Mouse (Mus musculus) adrenal gland, adult 2 months (tissue): ENCODE data around the gene Pip4k2b. TPM values are rescaled to one million over a fixed set of nuclear protein-coding genes. Genes with fewer than 3 reads are reported as not detected.

ENCODE experiments used
- DNase-seq: peaks from one replicate; pipeline ENCODE4 v3.0.0; 2021
- polyA plus RNA-seq: library from polyadenylated mRNA; depleted of rRNA; stranded (reverse); fragments of >200 nt; gene quantifications from 2 replicates; pipeline ENCODE4 v1.2.3, GENCODE M21; 2012
- total RNA-seq, 2 experiments: library from RNA; stranded (reverse); gene quantifications; 2 replicates each; pipeline ENCODE4 v1.2.3; 2021

Pip4k2b gene
- total and polyA plus RNA-seq, 3 experiments = 14.7 to 27.2 (median 26.9) TPM

DNA sequence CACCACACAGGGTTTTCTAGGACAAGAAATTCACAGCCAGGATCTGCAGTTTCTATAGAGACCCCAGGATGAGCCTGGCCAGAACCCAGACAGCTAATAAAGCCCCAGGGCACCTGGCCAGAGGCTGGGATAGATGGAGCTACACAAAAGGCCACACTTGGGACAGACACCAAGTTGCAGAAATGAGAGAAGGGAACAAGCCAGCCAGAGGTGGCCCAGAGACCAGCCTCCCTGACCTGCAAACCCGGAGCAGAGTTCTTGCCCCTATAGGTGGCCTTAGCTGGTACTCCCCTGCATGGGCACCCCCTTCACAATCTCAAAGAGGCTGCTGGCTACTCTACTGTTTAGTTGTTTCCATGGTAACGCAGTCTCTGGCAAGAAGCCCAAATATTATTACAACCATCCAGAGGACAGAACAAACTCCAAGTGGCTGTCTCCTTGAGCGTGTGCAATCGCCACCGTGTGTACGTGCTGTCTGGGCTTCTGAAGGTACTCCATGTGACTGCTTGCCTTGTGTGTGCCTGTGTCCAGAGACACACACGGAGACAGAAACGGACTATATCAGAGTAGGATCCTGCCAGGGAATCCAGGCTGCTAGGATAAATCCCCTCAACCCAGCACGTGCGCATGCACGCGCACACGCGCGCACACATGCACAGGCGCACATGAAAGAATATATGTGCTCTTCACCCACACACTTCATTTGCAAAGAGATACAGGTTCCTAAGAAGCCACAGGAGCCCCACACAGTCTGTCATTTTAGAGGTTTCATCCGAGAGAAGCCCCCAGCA lies 49.4 kb downstream of the Pip4k2b start:
- DNase-seq = no peak

DNA sequence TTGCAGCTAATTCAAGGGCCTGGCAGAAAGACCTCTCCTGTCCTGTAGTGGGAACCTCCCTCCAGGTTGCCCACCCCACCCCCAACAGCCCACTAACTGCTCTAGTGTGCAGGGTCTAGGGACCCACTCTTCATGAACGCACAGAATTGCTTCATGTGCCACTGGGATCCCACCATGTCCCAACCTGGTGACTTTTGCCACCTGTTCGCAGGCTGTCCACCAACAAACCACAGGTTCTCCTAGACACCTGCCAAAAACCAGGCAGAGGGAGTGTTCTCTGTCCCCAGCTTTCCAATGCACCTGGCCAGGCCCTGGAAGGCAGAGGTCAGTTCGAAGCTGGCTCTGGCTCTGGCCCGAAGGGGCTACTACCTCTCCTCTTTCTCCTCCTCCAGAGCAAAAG lies 50.1 kb downstream of the Pip4k2b start:
- DNase-seq = no peak

DNA sequence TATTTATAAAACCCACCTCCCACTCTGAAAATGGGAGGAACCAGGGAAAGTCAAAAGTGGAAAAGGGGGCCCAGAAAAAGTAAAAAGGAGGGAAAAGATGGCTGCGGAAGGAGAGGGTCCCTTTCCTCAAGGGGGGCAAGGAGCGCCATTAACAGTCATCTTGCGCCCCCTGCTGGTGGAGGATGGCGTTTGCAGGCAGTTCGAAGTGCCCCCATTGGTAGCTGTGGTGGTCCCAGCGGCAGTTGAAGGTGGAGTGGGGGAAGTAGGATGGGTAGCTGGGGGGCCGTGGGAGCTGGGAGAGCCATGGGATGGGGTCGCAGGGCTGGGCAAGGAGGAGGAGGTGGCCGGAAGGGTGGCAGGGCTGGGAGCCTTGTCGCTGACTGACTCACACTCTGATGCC lies 54.6 kb downstream of the Pip4k2b start:
- DNase-seq = peak; percentile 55

DNA sequence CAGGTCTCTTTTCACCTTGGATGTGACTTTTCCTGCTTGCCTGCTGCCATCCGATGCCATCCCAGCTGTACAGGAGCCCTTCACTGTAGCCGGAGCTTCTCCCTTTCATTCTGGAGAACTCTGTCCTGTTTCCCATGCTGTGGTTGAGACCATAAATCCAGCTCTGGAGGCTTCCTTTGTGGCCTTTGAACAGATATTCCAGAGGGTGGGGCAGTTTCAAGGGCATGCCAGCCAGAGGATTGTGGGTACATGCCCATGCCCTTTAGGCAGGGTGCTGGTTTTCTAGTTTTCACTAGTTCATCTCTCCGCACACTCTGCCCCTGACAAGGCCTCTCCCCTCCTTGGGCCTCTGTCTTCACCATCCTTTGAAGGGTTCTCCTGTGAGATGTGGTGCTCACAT lies 57.4 kb downstream of the Pip4k2b start:
- peak; percentile 67 for DNase-seq

DNA sequence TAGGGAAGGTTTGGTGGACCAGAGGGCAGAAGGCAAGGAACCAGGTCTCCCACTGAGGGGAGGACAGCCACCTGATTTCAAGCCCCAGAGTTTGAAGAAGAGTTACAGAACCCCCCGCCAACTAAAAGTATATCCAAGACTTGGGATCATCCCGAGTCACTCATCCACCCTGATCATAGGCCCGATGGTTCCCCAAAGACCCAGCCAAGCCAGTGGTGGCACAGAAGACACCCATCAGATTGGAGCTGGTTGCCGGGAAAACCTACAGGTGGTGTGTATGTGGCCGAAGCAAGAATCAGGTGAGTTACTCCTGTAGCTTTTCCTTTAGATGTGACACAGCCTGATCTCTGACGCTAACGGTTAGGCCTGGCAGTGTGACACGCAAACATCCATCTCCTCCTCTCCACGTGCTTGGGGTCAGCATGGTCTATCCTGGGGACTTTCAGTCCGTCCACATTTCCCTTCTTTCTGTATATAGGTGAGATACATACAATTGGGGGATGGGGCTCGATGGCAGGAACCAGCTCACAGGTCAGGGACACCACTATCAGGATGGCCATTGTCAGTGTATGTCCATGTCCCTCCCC lies 58.1 kb downstream of the Pip4k2b start:
- DNase-seq = no peak

DNA sequence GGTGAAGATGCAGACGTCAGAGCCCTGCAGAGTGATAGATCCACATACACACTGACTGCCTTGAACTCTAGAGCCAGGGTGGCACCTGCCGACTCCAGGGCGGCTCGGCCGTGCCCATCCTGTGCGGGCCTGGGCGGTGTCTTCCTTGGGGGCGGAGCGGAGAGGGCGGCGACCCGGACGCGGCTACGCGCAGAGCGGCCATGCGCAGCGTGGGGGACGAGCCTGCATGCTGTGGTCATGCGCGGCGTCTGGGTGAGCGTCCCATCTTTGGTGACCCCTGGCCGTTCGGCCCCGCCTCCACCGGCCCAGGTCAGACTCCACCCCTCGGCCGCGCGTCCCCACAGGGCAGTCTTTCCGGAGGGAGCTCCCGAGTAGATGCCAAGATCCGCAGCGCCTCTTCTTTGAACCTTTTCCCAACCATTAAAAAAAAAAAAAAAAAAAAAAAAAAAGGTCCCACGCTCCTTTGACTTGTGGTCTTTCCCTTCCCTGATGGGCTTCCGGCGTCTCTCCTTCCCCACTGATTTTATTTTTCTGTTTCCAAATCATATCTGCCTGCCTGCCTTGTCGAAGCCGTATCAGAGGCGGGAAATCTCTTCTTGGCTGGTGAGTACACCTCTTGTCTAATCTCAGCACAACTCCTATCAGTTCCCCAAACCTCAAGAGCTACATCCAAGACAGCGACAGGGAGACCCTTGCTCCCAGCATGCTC lies 58.7 kb downstream of the Pip4k2b start, which contains the start of gene Cisd3:
Cisd3 (plus strand) TSS at position 214 of the 709 bp plus-strand sequence.
- peak; percentile 99 for DNase-seq

DNA sequence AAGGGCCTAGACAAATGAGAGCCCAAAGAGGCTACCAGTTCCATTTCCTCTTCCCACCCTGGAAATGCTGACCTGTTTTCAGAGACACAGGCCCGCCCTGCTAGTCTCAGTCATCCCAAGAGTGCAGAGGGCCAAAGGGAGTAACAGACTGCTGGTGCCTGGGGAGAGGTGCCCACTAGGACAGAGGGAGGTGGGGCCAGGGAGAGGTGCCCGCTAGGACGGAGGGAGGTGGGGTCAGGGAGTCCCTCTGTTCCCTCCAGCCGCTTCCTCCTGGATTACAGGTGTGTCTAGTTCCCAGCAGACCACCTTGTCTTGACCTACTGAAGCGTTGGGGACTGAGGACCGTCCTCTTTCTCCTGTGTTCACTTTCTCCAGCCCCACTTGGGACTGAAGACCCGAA lies 59.7 kb downstream of the Pip4k2b start:
- DNase-seq = no peak

DNA sequence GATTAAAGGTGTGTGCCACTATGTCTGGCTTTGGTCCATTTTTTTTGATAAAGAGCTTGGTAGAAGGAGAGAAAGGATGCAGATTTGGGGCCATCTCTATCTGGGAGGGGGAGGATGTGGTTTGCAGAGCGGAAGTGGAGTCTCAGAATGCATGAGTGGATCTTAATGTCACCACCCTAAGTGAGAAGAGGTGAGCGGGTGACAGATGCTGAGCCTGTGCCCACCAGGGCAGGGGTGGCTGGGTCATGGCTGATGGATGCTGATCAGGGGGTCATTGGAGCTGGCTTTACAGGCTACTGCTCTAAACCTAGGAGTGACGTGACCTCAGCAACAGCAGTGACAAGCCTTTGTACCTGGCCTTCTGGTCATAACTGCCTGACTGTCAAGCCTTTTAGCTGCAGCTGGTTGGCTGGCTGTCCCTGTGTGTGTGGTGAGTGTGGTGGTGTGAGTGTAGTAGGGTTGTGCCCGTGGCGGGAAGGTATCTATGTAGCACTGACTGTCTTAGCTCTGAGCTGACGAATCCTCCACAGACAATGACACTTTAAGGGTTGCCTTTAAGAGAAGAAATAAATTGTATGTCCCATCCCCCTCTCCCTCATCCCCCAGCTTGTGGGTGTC lies 60.3 kb downstream of the Pip4k2b start:
- no peak for DNase-seq

DNA sequence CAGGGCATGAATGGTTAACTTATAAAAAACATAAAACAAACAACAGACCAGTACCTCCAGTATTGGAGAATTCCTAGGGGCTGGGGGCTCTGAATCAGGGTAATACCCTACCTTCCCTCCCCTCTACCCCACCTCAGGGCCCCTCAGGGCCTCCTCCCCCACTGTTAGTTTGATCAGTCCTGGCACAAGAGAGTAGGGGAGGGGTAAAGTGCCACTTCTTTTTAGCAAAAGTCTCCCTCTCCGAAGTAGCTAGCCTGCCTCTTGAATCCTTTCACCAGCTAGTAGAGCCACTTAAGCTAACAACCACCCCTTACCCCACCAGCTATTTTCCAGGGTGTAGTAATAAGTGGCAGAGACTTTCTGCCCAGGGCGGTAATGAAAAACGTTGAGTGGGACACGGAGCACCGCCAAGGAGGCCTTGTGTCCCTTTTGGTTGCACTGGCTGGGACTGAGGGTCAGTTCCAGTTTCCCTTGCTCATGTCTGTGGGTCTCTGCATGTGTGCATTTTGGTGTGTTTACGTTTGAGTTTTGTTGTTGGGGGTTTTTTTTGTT lies 61.9 kb downstream of the Pip4k2b start:
- DNase-seq = no peak

DNA sequence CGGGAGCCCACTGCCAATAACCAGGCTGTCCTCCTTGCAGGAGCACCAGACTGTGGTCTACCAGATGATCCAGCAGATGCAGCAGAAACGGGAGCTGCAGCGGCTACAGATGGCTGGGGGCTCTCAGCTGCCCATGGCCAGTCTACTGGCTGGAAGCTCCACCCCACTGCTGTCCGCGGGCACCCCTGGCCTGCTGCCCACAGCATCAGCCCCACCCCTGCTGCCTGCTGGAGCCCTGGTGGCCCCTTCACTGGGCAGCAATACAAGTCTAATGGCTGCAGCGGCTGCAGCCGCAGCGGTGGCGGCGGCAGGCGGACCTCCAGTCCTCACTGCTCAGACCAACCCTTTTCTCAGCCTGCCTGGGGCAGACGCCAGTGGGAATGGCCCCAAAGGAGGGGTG lies 64.1 kb downstream of the Pip4k2b start:
- DNase-seq = peak; percentile 55

DNA sequence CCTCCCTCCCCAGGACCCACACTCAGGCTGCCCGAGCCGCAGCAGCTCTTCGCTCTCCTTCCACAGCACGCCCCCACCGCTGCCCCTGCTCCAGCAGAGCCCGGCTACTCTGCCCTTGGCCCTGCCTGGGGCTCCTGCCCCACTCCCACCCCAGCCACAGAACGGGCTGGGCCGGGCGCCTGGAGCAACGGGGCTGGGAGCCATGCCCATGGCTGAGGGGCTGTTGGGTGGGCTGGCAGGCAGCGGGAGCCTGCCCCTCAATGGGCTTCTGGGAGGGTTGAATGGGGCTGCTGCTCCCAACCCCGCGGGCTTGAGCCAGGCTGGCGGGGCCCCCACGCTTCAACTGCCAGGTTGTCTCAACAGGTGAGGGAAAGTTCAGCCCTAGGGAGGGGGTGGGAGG lies 66.2 kb downstream of the Pip4k2b start:
- no peak for DNase-seq

DNA sequence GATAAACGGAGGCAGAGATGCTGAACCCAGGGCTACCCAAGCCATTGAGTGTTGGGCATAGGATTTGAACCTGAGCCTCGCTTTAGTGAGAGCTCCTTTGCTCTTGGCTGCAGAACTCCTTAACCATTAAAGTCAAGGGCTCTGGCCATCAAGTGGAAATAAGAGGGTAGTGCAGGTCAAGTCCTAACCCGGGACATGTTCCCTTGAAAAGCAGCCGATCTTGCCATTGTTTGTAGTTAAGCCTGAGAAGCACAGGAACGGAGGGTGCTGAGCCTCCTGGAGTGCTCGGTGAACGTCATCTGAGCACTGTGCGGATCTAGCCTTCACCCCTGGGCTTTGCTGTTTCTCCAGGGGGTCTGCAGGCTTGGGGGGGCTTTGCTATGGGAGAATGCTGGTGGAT lies 66.7 kb downstream of the Pip4k2b start:
- DNase-seq = no peak

DNA sequence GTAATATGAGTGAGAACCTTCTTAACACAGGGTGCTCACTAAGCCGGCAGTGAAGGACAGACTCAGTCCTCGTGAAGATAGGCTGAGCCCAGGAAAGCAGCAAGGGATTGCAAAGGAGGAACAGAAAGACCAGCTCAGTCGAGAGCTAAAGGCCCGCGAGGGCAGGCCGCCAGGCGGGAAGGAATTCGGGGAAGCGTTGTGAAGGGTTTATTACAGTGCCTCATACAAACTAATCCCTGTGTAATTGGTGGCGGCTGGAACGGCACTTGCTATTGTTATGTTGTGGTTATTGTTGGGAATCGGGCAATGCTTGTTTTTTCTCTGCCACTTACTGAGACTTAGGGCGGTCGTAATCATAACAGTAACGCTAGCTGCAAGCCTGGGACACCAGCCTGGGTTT lies 67.1 kb downstream of the Pip4k2b start:
- no peak for DNase-seq

DNA sequence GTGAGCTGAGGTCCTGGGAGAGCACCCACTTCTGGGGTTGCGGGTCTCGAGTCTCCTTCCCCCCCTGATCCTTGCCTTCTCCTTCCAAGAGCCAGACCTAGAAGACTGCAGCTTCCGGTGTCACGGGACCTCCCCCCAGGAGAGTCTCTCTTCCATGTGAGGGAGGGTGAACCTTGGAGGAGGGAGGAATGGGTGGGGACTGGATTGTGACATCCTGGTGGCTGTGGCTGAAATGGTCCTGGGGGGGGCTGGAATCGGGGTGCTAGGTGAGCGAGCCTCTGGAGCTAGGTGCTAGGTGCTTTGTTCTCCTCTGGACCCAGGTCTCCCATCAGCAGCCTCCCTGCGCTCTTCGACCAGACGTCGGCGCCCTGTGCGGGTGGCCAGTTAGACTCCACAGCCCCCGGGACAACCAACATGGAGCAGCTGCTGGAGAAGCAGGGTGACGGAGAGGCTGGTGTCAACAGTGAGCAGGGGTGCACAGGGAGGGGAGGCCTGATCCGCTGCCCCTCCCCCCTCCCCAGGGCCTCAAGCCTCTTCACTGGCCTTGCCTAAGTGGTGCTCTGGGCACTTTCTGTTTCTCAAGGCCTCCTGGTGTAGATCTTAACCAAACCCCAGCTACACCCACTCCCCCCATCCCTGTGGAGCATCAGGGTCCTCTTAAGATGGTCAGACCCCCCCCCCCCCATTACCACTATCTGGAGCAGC lies 68.3 kb downstream of the Pip4k2b start:
- no peak for DNase-seq

DNA sequence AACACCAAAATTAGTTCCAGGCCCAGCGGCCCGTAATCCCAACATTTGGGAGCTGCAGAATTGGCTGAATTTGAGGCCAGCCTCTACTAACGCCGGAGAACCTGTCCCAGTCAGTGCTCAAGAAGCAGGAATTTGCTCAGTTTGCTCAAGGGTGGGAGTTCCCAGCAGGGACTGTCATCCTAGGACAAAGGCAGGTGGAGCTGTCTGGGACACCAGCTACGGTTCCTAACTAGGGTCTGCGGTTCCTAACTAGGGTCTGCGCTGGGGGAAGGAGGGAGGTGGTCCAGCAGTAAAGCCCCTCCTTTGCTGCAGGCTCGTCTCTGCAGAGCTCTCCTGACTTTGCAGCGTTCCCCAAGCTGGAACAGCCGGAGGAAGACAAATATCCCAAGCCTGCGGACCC lies 71.4 kb downstream of the Pip4k2b start:
- no peak for DNase-seq

DNA sequence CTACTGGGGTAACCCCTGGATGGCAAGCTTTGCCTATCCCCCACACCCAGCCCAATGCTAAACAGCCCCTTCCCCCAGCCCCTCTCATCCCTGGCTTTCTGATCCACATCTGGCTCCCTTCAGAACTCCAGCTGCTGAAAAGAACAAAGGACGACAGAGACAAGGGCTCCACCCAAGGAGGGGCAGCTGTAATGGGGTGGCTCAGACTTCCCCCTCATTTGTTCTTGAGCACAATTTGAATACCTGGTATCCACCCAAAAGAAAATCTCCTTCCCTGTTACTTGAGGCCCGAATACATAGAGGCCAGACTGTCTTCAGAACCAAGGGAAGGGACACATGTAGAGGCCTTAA lies 73.4 kb downstream of the Pip4k2b start:
- DNase-seq = no peak

DNA sequence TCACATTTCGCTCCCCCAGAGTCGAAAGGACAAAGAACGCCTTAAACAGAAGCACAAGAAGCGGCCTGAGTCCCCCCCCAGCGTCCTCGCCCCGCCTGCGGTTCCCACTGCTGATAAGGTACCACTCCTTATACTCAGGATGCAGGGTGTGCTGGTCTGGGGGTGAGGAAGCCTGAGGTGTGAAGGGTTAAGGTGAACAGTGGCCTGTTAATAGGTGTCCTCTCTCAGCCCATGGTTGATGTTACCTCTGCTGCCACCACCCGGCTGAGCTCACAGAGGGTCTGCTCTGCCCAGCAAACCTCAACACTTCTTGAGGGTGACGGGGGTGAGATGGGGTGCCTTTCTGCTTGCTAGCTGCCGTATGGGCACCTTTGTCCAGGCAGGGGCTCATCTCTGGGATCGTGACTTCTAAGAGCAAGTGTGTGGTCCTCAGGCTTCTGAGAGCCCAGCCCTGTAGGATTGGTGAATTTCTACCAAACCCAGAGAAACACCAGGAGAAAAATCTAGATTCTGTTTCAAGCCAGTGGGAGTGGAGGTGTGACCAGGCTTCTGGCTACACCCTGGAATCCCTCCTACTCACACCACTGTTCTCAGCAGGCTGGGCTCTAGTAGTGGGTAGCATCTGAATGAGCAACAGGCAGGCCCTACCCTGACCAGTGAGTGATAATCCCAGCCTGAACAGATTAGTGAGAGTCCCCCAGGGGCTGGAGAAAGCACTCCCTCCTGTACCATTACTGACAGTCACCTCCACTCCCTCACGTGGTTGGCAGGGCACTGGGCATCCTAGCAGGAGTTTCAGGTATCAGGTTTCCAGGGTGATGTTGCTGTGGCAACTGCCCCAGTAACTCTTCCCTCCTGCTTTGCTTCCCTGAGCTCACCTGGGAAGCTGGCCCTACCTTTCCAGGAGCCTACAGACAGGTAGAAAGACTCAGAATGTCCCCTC lies 74.0 kb downstream of the Pip4k2b start:
- DNase-seq = no peak

DNA sequence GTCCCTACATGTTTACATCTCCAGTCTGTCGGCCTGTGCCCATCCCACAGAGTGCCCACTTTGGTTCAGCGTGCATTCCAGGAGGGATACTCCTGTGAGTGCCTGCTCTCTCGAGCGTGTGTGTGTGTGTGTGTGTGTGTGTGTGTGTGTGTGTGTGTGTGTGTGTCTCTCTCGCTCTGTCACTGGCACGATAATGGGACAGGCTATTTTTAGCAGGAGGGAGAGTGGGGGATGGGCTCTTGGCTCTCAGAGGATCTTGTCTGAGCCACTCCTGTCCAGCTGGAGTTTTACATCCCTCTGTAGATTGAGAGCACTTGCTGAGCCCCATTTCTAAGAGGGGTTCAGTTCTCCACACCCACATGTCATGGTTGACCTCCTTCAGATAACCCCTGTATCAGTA lies 74.7 kb downstream of the Pip4k2b start:
- DNase-seq = peak; percentile 33

DNA sequence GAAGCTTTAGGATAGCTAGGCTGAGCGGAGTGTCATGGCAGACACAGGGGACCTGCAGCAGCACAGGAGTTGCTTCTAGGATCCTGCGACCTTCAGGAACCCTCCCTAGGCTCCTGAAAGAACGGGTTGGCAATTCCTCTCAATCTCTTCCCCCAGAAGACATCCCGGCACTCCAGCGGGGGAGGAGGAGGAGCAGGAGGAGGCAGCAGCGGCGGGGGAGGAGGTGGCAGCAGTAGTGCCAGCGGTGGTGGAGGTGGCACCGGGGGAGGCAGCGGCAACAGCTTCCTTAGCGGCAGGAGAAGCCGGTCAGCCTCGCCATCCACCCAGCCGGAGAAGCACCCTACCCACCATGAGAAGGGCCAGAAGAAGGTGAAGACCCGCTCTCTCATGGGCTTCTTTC lies 75.2 kb downstream of the Pip4k2b start:
- peak; percentile 24 for DNase-seq

DNA sequence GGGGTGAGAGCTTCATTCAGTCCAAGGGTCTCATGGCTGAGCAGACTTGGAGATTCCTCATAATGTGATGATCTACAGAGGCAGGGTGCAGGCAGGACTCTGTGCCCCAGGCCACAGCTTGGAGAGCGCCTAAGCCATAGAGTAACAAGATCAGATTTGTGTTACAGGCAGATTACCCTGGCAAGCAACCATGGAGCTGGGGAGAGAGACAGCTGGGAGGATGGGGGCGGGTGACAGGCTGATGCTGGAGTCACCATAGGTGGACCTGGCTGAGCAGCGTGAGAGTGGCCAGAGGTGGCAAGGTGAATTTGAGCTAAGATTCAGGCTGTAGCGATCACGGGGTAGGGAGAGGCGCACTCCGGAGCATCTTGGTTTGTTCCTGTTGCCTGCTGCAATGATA lies 76.3 kb downstream of the Pip4k2b start:
- no peak for DNase-seq

DNA sequence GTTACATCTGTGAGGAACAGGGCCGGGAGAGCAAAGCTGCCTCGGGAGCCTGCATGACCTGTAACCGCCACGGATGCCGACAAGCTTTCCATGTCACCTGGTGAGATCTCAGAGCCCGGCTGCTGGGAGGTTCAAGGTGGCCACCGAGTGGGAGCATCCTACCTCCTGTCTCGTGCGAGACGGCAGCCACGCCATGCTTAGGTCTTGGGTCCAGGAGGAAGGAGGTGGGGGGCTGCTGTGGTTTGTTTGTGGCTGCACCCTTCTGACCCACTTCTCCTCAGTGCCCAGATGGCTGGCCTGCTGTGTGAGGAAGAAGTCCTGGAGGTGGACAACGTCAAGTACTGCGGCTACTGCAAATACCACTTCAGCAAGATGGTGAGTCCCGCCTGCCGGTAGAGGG lies 77.7 kb downstream of the Pip4k2b start:
- DNase-seq = no peak
